Mouse (Mus musculus): ENCODE results near the gene Slc9a3r2. TPM values are rescaled to one million over a fixed set of nuclear protein-coding genes. Genes with fewer than 3 reads are reported as not detected.
"Not testable (repeated sequence)": the region's sequence is repeated elsewhere in the genome, so short reads cannot be mapped to it uniquely, and the experiment has no call there.

Slc9a3r2 gene
- total RNA-seq, 1 experiment from 2014 or later = 53.4 TPM

- DNase-seq = not testable (repeated sequence)
Measured at GRCm38 (mm10) chr17:24667011-24667410, 16.9 kb upstream of the Slc9a3r2 start.

DNA sequence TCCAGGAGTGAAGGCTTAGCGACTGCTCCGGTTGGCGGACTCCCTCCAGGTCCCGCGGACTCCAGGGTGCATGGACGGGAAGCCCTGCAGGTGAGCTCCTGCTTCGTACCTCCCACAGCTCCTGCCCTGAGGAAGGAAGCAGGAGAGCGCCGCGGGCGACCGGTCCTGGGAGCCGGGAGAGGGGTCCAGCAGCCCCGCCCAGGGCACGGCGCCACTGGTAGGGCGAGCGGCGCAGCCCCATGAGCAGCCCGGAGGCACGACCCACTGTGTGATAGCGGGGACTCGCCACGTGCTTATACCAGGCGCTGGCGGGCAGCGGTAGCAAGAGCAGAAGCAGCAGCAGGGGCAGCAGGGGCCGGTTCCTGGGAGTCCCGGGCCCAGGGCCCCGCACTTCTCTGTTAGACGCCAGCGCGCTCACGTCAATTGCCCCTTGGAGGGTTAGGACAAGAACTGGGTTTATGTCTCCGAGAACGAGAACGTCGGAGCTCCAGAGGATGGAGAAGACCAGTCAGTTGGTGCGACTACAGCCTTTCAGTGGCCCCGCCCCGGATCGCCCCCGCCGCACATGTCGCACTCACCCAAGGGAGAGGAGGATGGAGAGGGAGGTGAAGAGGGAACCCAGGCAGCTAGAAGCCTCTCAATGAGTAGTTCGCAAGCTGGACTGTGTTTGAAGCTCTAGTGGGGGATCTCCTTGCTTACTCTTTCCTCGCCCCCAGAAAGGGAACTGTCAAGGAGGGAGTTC is 8.1 kb upstream of the Slc9a3r2 start, which contains the start of gene Npw:
TSS of gene Npw (minus strand) at position 441 of the 742 bp plus-strand sequence.
- no peak for DNase-seq

DNA sequence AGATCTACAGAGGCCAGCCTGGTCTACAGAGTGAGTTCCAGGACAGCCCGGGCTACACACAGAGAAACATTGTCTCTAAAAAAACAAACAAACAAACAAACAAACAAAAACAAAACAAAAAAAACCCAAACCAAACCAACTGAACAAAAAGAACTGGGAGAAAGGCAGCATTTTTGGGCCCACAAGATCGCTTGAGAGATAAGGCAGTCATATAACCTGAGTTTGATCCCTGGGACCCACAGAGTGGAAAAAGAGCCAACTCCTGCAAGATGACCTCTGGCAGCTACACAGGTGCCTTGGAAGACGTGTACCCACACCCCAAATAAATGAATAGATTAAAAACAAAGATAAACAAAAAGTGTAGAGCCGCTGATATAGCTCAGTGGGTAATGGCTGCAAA is 4.8 kb upstream of the Slc9a3r2 start:
- DNase-seq = no peak

DNA sequence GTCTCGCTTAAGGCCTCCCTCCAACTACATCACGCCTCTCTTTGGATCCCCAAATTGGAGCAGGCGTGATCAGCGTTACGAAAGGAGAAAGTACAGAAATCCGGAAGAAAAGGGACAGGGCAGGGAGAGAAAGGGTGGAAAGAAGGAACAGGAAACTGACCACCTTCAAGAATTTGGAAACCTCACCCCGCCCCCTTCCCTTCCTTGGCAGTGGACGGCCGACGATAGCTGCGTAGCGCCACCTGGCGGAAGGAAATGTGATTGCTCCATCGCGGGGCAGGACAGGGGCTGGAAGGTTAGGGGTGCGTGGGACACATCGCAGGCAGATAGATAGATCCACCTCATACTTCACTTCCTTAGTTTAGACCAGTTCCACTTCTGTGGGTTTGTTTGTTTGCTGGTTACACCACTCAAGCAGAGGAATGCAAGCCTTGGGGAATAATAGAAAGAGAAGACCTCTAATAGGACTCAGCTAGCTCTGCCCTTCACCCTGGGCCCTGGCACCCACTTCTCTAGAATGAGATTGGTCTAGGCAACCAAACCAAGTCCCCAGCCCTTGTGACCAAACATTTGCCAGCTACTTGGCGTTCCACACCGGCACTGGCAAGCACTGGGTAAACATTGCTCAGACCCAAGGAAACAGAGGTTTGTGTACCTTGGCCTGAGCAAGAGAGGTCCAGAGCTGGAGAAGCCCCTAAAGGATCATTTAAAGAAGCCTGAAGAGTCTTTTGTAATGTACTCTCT is 4.0 kb upstream of the Slc9a3r2 start:
- peak; percentile 79 for DNase-seq

GRCm38 (mm10) chr17:24651835-24652234 is 1.7 kb upstream of the Slc9a3r2 start:
- no peak for DNase-seq

- no peak for DNase-seq
Measured at GRCm38 (mm10) chr17:24650766-24651165, 639 bp upstream of the Slc9a3r2 start.

DNA sequence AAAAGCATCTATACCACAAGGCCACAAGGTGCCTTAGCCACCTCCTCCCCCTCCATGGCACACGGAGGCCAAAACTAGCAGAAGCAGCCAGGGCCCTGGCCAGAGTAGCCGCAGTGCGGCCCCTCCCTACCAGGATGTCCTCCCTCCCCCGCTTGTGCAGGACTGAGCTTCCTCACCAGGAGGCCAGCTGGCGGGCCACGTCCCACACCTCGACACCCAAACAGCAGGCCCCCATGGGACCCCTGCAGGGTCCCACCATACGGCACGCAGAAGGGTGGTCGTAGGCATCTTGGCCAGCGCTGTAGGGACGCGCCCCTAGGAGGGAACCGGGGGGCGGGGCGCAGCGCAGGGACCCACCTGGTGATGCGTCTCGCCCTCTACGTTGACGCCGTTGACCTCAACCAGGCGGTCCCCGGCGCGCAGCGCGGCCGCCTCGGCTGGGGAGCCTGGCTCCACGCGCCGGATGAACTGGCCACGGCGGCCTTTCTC is 502 bp downstream of the Slc9a3r2 start:
- DNase-seq = peak; percentile 53

DNA sequence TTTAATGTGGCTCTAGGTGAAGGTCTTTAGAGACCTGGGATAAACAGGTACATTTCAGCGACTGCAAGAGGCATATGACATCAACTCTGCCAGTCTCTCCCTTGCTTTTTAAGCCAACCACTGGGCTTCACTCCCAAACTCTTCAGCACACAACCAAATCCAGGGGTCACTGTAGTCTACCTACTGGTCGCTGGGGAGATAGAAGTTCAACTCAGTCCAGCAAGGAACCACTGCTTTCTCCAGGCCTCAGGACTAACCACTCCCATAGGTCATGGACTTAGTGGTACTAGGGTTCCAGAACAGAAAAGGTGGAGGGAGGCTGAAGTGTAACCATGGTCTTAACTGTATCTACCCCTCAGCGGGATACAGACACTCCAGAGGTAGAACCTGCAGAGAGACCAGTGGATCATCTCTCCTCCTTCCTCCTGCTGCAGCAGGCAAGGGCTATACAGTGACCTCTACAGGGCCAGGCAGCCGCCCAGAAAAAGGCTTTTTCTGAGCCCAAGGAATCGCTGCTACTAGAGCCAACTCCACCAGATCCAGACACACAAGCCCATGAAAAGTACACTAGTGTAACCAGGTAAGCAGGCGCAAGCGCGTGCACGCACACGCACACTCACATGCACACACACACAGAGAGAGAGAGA is 1.3 kb downstream of the Slc9a3r2 start:
- DNase-seq = no peak

- DNase-seq = no peak
Measured at GRCm38 (mm10) chr17:24647493-24647892, 2.6 kb downstream of the Slc9a3r2 start.

- DNase-seq = no peak
Measured at GRCm38 (mm10) chr17:24646381-24646780, 3.7 kb downstream of the Slc9a3r2 start.

- DNase-seq = no peak
Measured at GRCm38 (mm10) chr17:24645916-24646315, 4.2 kb downstream of the Slc9a3r2 start.

DNA sequence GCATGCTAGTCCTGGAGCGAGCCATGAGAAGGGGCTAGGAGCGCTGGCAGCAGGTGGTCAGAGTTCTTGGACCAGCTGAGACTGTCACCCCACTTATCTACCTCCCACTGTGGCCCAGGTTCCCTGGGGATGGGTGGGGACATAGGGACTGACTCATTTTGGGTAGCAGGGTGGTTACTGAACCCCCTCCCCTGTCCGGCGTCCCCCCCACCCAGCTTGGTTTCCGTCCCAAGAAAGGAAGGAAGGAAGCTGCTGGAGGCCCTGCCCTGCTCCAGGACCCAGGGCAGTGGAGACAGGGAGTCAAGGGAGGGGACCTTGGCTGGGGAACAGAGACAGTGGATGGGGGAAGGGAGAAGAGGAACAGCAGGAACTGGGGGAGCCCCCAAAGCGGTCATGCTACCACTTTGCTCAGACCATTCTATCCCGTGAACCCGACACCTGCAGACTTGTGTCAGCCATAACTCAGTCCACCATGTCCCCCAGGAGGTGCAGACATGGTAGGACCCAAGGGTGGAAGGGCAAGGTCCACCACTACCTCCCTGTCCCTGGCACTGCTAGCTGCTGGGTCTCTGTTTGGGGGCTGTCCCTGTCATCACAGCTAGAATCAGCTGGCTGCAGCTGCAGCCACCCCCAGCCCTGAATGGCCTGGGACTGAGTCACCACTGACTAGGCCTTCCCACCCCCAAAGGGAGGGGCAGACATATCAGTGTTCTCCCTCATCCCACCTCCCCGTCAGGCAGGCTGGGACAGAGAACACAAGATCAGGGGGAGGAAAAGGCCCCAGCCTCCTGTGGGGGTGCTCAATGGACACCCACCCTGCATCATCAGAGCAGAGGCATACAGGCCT is 5.0 kb downstream of the Slc9a3r2 start:
- DNase-seq = peak; percentile 40

DNA sequence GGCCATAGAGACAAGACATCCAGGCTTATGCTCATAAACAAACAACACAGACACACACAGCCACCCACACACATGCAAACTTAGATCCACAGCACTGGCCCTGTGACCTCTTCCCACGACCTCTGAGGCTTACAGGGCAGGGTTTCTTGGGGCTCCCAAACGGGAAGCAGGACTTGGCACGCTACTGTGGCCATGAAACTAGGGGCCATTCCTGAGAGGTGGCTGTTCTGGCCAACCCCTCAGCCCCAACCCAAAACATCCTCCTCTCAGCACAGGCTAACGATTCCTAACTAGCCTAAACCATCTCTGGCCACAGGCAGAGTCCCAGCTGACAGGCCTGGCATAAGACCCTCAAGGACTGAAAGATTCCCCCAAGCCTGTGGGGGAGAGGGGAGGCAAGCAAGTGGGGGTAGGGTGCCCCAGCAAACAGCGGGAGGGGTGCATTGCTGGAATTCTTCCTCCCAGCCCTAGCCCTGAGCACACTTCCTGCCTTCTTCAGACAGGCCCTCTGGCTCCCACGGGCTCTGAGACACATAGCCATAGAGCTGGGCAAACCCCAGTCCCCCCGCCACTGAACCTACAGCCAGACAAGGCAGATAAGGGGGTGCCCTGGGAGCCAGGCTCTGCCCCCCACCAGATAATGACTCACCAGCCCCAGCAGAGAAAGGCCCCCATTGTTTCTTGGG is 6.0 kb downstream of the Slc9a3r2 start:
- DNase-seq = no peak

GRCm38 (mm10) chr17:24642791-24643343 is 7.3 kb downstream of the Slc9a3r2 start:
- no peak for DNase-seq

GRCm38 (mm10) chr17:24641944-24642343 is 8.2 kb downstream of the Slc9a3r2 start:
- no peak for DNase-seq

- no peak for DNase-seq
Measured at GRCm38 (mm10) chr17:24640581-24640980, 9.5 kb downstream of the Slc9a3r2 start.

DNA sequence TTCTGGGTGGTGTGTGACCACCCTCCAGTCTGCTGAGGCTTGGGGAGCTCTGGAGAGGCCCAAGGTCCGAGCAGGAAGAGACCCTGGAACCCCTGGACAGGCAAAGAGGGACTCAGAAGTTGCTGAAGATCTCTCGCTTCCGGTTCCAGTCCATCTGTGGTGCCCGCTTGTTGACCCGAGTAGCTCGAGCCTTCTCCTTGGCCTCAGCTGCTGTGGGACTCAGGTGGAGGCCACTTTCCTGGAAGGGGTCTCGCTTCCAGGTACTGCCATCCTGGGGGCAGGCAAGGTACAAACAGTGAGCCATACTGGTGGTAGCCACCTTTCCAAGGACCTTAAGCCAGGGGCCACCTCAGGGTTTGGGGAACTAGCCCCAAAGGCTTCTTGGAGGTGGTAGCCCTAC is 10.0 kb downstream of the Slc9a3r2 start:
- DNase-seq = no peak

DNA sequence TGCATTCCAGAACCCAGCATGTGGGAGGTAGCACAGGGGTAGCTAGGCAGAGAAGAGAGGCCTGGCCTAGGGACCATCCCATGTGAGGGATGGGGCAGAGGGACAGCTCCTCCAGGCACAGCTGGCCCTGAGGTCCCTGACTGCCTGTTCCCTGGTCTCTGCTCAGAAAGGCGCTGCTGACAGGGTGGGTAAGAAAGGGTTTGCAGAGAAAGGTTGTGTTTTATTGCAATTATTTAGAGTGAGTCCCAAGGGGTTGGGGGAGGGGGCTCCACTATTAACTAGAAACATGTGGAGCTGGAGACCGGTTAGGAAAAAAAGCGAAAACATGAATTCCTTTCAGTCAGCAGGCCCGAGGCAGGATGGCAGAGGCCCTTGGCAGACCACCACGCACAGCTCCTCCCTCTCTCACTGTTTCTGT is 10.5 kb downstream of the Slc9a3r2 start:
- DNase-seq = no peak

GRCm38 (mm10) chr17:24638840-24639239 is 11.3 kb downstream of the Slc9a3r2 start:
- no peak for DNase-seq

- DNase-seq = no peak
Measured at GRCm38 (mm10) chr17:24638214-24638613, 11.9 kb downstream of the Slc9a3r2 start.
